Mouse (Mus musculus): ENCODE results near the gene Vmn2r7.

DNA sequence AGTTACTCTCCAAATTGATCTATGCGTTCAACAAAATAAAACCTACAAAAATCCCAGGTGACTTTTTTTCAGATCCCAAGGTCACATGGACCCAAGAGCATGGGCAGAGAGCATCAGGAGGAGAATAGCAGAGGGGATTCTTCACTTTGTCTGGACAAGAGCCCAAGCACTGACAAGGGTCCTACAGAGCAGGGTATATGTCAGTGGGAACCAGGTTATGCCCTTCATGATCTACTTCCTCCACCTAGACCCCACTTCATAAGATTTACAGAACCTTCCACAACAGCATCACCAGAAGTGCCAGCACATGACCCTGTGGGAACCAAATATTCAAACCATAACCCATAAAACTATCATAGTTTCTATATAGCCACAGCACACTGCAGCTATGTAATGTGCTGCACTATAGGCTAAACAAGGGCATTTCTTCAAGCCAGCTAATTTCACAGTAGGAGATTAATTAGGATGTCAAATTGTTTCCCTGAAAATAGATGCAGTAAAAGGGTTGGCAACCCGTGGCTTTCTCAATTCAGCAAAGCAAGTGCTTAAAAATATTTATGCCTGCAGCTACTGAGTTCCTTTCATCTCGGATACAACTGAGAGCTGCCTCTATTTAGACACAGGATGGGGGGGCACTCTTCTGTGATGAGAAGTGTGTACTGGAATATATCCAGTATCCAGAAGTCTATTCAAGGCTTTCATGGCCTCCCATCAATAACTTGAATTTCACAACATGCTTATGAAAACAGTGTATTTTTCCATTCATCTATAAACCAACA lies 33.8 kb upstream of the Vmn2r7 start:
- TF ChIP-seq POLR2A (IDR thresholded peaks at IDR 0.05; ENCODE audit: insufficient read depth, low read depth, low read length): no peak
- TF ChIP-seq CTCF (IDR thresholded peaks at IDR 0.05; ENCODE audit: insufficient read depth, low read depth, low read length): no peak
